Mouse (Mus musculus) cerebellum, postnatal 36 days (tissue): ENCODE measurements at regions not wholly inside any gene's neighbourhood (a gene's known extent, or its start where the extent isn't known, plus 50 kb on each side); places are given as distances from the start of the nearest gene placed in this dataset.

Source experiments
- DNase-seq, 2 experiments: peaks; one replicate each; pipeline ENCODE4 v3.0.0; 2021 to 2022; ENCODE audit warnings: mixed read lengths in 2 of 2

DNA sequence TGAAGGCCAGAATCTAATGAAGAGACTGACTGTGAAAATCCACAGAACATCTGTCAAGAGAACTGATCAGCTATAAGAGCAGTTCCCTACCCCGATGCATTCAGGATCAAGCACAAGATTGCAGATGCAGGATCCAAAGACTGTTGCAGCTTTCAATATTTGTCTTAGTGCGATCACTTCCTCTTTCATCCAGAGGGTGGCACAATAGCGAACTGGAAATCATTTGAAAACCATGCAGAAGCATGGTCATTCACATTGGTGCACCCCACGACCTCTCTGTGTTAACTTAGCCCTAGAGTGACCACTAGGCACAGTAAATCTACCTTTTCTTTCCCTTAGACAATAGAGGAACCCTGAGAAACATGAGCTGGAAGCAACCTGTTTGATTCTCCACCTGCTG is 55.8 kb upstream of the Pak3 start:
- peak in 1 of 2 experiments; percentile 3 for DNase-seq

DNA sequence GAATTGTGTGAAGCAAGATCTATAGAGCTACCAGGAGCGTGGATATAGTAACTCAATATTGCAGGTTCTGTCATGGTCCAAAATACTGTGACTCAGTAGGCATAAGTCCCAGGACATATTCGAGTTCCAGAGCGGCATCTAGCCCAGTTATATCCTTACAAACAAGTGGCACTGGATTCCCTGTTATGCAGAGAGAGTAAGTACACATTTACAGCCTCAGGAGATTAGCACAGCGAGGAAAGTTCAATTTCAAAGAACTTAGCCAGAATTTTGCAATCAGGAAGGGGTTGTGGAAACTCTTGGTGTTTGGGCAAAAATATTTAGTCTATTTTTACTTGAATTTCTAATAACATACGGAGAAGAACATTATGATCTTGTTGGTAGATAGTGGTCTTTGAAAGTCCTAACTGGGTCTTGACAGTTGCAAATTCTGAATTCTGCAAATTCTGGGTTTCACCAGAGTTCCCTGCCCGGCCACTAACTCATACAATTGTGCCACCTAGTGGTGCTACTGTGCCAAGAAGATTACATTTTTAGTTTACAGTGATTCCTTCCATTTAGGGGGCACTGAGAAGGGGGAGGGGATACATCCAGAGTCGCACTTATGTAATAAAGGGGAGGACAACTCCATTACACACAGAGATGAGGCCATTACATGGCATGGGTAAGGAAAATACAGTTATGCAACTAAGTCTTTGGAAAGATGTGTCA is 54.7 kb upstream of the Chrdl1 start:
- peak in 1 of 2 experiments; percentile 8 for DNase-seq

DNA sequence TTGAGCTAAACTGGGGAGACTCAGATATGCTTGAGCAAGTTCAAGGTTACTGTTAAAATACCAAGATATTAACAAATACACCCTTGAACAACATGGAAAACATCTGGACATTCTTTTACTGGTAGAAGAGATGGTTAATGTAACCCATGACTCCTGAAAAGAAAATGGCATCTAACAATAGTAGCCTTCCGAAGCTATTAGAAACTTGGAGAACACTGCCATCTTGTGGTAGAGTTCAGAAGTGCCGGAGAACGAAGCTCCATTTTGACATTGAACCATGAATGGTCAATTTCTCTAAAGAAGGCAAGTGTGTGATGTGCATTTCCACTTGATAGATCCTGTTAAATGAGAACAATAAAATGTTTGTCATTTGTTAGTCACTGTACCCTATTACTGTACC is 50.5 kb upstream of the Chrdl1 start:
- DNase-seq = peak; percentile 22 to 55
